Mouse (Mus musculus): ENCODE data around the gene Zfyve16. TPM values are rescaled to one million over a fixed set of nuclear protein-coding genes. Genes with fewer than 3 reads are reported as not detected.

Gene Zfyve16
- polyA plus RNA-seq, 1 experiment: 0.01 TPM

- TF ChIP-seq TAL1 (IDR thresholded peaks at IDR 0.05; ENCODE audit: low read length): no peak
- no peak for TF ChIP-seq GATA1 (IDR thresholded peaks at IDR 0.05; ENCODE audit: low read length)
These were observed 8.5 kb upstream of the Zfyve16 start for GRCm38 (mm10) chr13:92539126-92539525.

GRCm38 (mm10) chr13:92533801-92534200 is 3.1 kb upstream of the Zfyve16 start:
- peaks cover 20% of the 10 kb centered on the region for H3K4me1 ChIP-seq (ENCODE audit: control insufficient read depth)
- H3K36me3 ChIP-seq (ENCODE audit: control insufficient read depth): no peaks in the 10 kb centered on the region
- peaks cover 12% of the 10 kb centered on the region for H3K27me3 ChIP-seq (ENCODE audit: control insufficient read depth)
- H3K4me3 ChIP-seq (replicated peaks): no peak overlapping the region
- TF ChIP-seq GATA1 (IDR thresholded peaks at IDR 0.05; ENCODE audit: low read length): no peak
- no peak for TF ChIP-seq TAL1 (IDR thresholded peaks at IDR 0.05; ENCODE audit: low read length)
- H3K9me3 ChIP-seq (ENCODE audit: control insufficient read depth, low read length): no peaks in the 10 kb centered on the region

More at GRCm38 (mm10) chr13:92539126-92539525, 8.5 kb upstream of the Zfyve16 start:
- Histone ChIP-seq H3K36me3 (ENCODE audit: control insufficient read depth) (no peaks in the 10 kb centered on the region), H3K9me3 (ENCODE audit: control insufficient read depth, low read length) (no peaks in the 10 kb centered on the region), H3K4me1 (ENCODE audit: control insufficient read depth) (peaks cover 2% of the 10 kb centered on the region), H3K4me3 (replicated peaks) (no peak overlapping the region), H3K27me3 (ENCODE audit: control insufficient read depth) (no peaks in the 10 kb centered on the region; the same call in 1 of the 2 replicates)

- peaks cover 19% of the 10 kb centered on the region for H3K4me1 ChIP-seq (ENCODE audit: control insufficient read depth)
- TF ChIP-seq GATA1 (IDR thresholded peaks at IDR 0.05; ENCODE audit: low read length) (no peak), TAL1 (IDR thresholded peaks at IDR 0.05; ENCODE audit: low read length) (no peak)
- H3K4me3 ChIP-seq (replicated peaks): no peak overlapping the region
- H3K36me3 ChIP-seq (ENCODE audit: control insufficient read depth): no peaks in the 10 kb centered on the region
- H3K9me3 ChIP-seq (ENCODE audit: control insufficient read depth, low read length): no peaks in the 10 kb centered on the region
- H3K27me3 ChIP-seq (ENCODE audit: control insufficient read depth): peaks cover 12% of the 10 kb centered on the region
These were observed 1.5 kb upstream of the Zfyve16 start for GRCm38 (mm10) chr13:92532216-92532615.

DNA sequence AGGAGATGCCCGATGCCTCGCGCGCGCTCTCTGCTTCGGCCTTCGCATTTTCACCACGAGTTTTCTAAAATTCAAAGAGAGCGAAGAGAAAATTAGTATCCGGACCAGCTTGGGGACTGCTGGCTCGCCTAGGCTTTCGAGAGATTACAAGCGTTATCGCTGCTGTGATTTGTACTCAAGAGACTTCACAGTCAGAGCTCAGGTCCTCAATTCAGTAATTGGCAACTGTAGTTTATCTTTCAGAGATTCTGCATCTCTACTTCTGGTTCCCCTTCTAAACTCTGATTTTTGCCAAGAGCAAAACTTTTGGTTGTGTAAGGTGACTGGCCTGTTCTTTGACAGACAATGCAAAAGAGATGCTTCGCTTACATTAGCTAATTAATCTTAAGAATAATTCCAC is 569 bp upstream of the Zfyve16 start:
- no peak for TF ChIP-seq GATA1 (IDR thresholded peaks at IDR 0.05; ENCODE audit: low read length)
- TF ChIP-seq TAL1 (IDR thresholded peaks at IDR 0.05; ENCODE audit: low read length): no peak
- Histone ChIP-seq H3K4me3 (replicated peaks) (peak overlapping the region; percentile 85), H3K9me3 (ENCODE audit: control insufficient read depth, low read length) (no peaks in the 10 kb centered on the region), H3K4me1 (ENCODE audit: control insufficient read depth) (peaks cover 19% of the 10 kb centered on the region), H3K36me3 (ENCODE audit: control insufficient read depth) (no peaks in the 10 kb centered on the region), H3K27me3 (ENCODE audit: control insufficient read depth) (peaks cover 12% of the 10 kb centered on the region)

- no peaks in the 10 kb centered on the region for H3K36me3 ChIP-seq (ENCODE audit: control insufficient read depth)
- peaks cover 19% of the 10 kb centered on the region for H3K4me1 ChIP-seq (ENCODE audit: control insufficient read depth)
- H3K4me3 ChIP-seq (replicated peaks): peak overlapping the region; percentile 85
- no peaks in the 10 kb centered on the region for H3K9me3 ChIP-seq (ENCODE audit: control insufficient read depth, low read length)
- TF ChIP-seq TAL1 (IDR thresholded peaks at IDR 0.05; ENCODE audit: low read length) (no peak), GATA1 (IDR thresholded peaks at IDR 0.05; ENCODE audit: low read length) (no peak)
- H3K27me3 ChIP-seq (ENCODE audit: control insufficient read depth): peaks cover 12% of the 10 kb centered on the region
These were observed 594 bp downstream of the Zfyve16 start for GRCm38 (mm10) chr13:92529828-92530720.

DNA sequence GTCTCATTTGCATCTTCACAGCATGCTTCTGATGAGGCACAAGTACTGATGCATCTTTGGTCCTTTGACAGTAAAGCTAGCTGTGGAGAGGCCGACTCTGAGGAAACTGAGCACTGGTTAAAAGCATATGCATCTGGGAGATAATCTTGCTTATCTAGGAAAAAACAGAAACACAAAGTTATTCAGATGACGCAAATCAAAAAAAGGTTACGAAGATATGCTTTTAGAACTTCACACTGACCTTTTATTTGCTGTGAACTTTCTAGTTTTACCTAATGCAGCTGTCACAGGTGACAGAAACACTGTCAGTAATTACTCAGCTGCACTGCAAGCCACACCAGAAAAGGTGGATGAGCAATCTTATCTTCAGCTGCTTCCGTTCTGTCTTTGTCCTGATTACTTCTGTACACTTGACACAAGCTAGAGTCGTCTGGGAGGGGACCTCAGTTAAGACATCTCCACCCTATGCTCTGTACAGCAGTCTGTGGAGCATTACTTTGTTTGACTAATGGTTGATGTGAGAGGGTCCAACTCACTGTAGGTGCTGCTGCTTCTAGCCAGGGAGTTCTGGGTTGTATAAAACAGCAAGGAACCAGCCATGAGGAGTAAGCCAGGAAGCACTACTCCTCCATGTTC is 7.4 kb downstream of the Zfyve16 start:
- TF ChIP-seq TAL1 (IDR thresholded peaks at IDR 0.05; ENCODE audit: low read length) (no peak), GATA1 (IDR thresholded peaks at IDR 0.05; ENCODE audit: low read length) (no peak)
- Histone ChIP-seq H3K9me3 (ENCODE audit: control insufficient read depth, low read length) (no peaks in the 10 kb centered on the region), H3K4me3 (replicated peaks) (no peak overlapping the region), H3K4me1 (ENCODE audit: control insufficient read depth) (peaks cover 8% of the 10 kb centered on the region), H3K36me3 (ENCODE audit: control insufficient read depth) (peaks cover 3% of the 10 kb centered on the region; the same call in 1 of the 2 replicates), H3K27me3 (ENCODE audit: control insufficient read depth) (no peaks in the 10 kb centered on the region)

DNA sequence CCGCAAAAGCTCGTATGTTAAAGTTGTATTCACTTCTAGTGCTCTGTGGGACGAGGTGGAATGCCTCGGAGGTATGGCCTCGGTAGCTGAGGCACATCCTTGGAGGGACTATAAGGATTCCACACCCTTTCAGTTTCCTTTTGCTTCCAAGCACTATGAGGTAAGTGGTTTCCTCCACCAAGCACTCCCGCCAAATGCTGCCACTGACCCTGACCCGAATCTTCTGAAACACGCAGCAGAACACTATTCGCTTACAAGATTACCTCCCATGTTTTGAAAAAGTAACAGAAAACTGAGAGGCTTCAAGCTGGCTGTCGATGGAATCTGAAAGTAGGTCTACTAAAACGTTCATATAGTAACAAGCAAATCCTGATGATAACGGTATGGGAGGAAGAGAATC is 25.8 kb downstream of the Zfyve16 start:
- no peaks in the 10 kb centered on the region for H3K27me3 ChIP-seq (ENCODE audit: control insufficient read depth)
- H3K4me3 ChIP-seq (replicated peaks): no peak overlapping the region
- peaks cover 2% of the 10 kb centered on the region for H3K36me3 ChIP-seq (ENCODE audit: control insufficient read depth)
- no peaks in the 10 kb centered on the region for H3K9me3 ChIP-seq (ENCODE audit: control insufficient read depth, low read length)
- H3K4me1 ChIP-seq (ENCODE audit: control insufficient read depth): no peaks in the 10 kb centered on the region
- no peak for TF ChIP-seq TAL1 (IDR thresholded peaks at IDR 0.05; ENCODE audit: low read length)
- no peak for TF ChIP-seq GATA1 (IDR thresholded peaks at IDR 0.05; ENCODE audit: low read length)

DNA sequence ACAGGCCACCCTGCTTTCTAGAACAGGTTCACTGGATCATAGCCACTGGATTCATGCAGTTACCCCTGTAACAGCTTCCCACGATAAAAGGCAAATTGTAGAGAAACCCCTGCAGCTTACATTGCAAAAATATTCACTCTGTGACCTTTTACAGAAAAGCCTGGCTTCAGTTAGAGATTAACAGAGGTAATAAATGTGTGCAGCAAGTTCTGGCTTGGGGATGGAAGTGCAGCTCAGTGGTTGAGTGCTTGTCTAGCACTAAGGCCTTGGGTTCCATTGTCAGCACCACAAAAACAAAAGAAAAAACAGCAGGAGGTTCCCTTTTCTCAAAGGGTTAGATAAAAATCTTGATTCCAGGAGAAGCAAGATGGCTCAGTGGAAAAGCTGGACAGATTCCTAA is 38.7 kb downstream of the Zfyve16 start:
- H3K36me3 ChIP-seq (ENCODE audit: control insufficient read depth): no peaks in the 10 kb centered on the region; the same call in 1 of the 2 replicates
- no peak for TF ChIP-seq GATA1 (IDR thresholded peaks at IDR 0.05; ENCODE audit: low read length)
- TF ChIP-seq TAL1 (IDR thresholded peaks at IDR 0.05; ENCODE audit: low read length): no peak
- peaks cover 3% of the 10 kb centered on the region; the same call in 1 of the 2 replicates for H3K9me3 ChIP-seq (ENCODE audit: control insufficient read depth, low read length)
- H3K4me3 ChIP-seq (replicated peaks): no peak overlapping the region
- H3K27me3 ChIP-seq (ENCODE audit: control insufficient read depth): no peaks in the 10 kb centered on the region
- no peaks in the 10 kb centered on the region for H3K4me1 ChIP-seq (ENCODE audit: control insufficient read depth)

- peaks cover 3% of the 10 kb centered on the region; the same call in 1 of the 2 replicates for H3K9me3 ChIP-seq (ENCODE audit: control insufficient read depth, low read length)
- no peaks in the 10 kb centered on the region; the same call in 1 of the 2 replicates for H3K36me3 ChIP-seq (ENCODE audit: control insufficient read depth)
- H3K4me1 ChIP-seq (ENCODE audit: control insufficient read depth): no peaks in the 10 kb centered on the region
- TF ChIP-seq TAL1 (IDR thresholded peaks at IDR 0.05; ENCODE audit: low read length) (no peak), GATA1 (IDR thresholded peaks at IDR 0.05; ENCODE audit: low read length) (no peak)
- no peak overlapping the region for H3K4me3 ChIP-seq (replicated peaks)
- H3K27me3 ChIP-seq (ENCODE audit: control insufficient read depth): no peaks in the 10 kb centered on the region
These were observed 39.9 kb downstream of the Zfyve16 start for GRCm38 (mm10) chr13:92490817-92491216.
